Mouse (Mus musculus) small intestine, adult 2 months (tissue): Measurements from ENCODE around the gene Smad1. TPM values are rescaled to one million over a fixed set of nuclear protein-coding genes. Genes with fewer than 3 reads are reported as not detected.
A peak's percentile ranks its signal among the peaks of the same experiment; 100 is the strongest.

Source experiments
- H3K27ac ChIP-seq: fragments of 200-500 bp; 2 replicates; pipeline ENCODE4 v1.5.1; 2012; ENCODE audit warnings: low read depth, low read length, control low read depth, inconsistent platforms; ENCODE audit not compliant: insufficient read depth
- H3K27me3 ChIP-seq: fragments of 200-500 bp; 2 replicates; pipeline ENCODE4 v1.6.1; 2012; ENCODE audit warnings: mild to moderate bottlenecking, moderate library complexity, low read length, inconsistent platforms; ENCODE audit not compliant: control insufficient read depth, insufficient read depth
- H3K36me3 ChIP-seq: fragments of 200-500 bp; 2 replicates; pipeline ENCODE4 v1.6.1; 2012; ENCODE audit warnings: mild to moderate bottlenecking, low read length, control low read depth, inconsistent platforms; ENCODE audit not compliant: control insufficient read depth, insufficient read depth
- H3K4me1 ChIP-seq: fragments of 200-500 bp; 2 replicates; pipeline ENCODE4 v1.6.1; 2012; ENCODE audit warnings: low read length, inconsistent platforms, mixed read lengths; ENCODE audit not compliant: control insufficient read depth, insufficient read depth, insufficient read length
- H3K4me3 ChIP-seq: fragments of 200-500 bp; 2 replicates; pipeline ENCODE4 v1.5.1; 2012; ENCODE audit warnings: low read depth, mild to moderate bottlenecking, control low read depth, inconsistent platforms, low read length, moderate library complexity
- CTCF ChIP-seq: fragments of 200-500 bp; IDR thresholded peaks from 2 replicates; pipeline ENCODE4 v1.5.1; 2012; ENCODE audit warnings: low read depth, mild to moderate bottlenecking, control low read depth, inconsistent platforms, low read length, moderate library complexity, mixed read lengths; ENCODE audit not compliant: insufficient replicate concordance, insufficient read length; ENCODE audit errors: extremely low read depth
- POLR2A ChIP-seq: fragments of 200-500 bp; IDR thresholded peaks from 2 replicates; pipeline ENCODE4 v1.6.1; 2012; ENCODE audit warnings: low read depth, mild to moderate bottlenecking, control low read depth, inconsistent platforms, low read length, moderate library complexity
- WGBS: fragments of 180-500 bp; shearing (Covaris S2); methylation state at CpG from one replicate; pipeline ENCODE4 v1.1.7; 2018; 5-methylcytosine and 5-hydroxymethylcytosine counted together
- polyA plus RNA-seq: library from polyadenylated mRNA; depleted of rRNA; stranded (reverse); fragments of >200 nt; gene quantifications from 2 replicates; pipeline ENCODE4 v1.2.3, GENCODE M21; 2012

The Smad1 gene
- polyA plus RNA-seq, 1 experiment: 54.1 TPM

- H3K4me1 ChIP-seq: peaks cover 34% of the 10 kb centered on the region
- H3K27me3 ChIP-seq: no peaks in the 10 kb centered on the region
- H3K36me3 ChIP-seq: peaks cover 6% of the 10 kb centered on the region; the same call in 1 of the 2 replicates
- peak overlapping the region; percentile 72; the same call in 1 of the 2 replicates for H3K27ac ChIP-seq
- H3K4me3 ChIP-seq: no peak overlapping the region
- TF ChIP-seq POLR2A (no peak), CTCF (no peak)
- WGBS: 41% methylated on average over 6 of the region's 6 CpGs
Observed at GRCm38 (mm10) chr8:79373563-79373962, 25.8 kb downstream of the Smad1 start.

GRCm38 (mm10) chr8:79372960-79373359 lies 26.4 kb downstream of the Smad1 start:
- peak overlapping the region; percentile 89 for H3K27ac ChIP-seq
- WGBS: 19% methylated on average over 8 of the region's 8 CpGs
- no peak for TF ChIP-seq POLR2A
- no peak for TF ChIP-seq CTCF
- H3K36me3 ChIP-seq: peaks cover 6% of the 10 kb centered on the region; the same call in 1 of the 2 replicates
- no peaks in the 10 kb centered on the region for H3K27me3 ChIP-seq
- H3K4me3 ChIP-seq: peak overlapping the region; percentile 38
- peaks cover 34% of the 10 kb centered on the region for H3K4me1 ChIP-seq

GRCm38 (mm10) chr8:79372521-79372920 lies 26.8 kb downstream of the Smad1 start:
- H3K36me3 ChIP-seq: peaks cover 6% of the 10 kb centered on the region; the same call in 1 of the 2 replicates
- H3K4me1 ChIP-seq: peaks cover 34% of the 10 kb centered on the region
- H3K27ac ChIP-seq: peak overlapping the region; percentile 98
- H3K27me3 ChIP-seq: no peaks in the 10 kb centered on the region
- peak overlapping the region; percentile 18; the same call in 1 of the 2 replicates for H3K4me3 ChIP-seq
- WGBS: 20% methylated on average over 9 of the region's 9 CpGs
- TF ChIP-seq POLR2A (peak; percentile 54; the same call in 1 of the 2 replicates), CTCF (no peak)

- TF ChIP-seq POLR2A: no peak
- TF ChIP-seq CTCF: peak; percentile 7; the same call in 1 of the 2 replicates
- peaks cover 6% of the 10 kb centered on the region; the same call in 1 of the 2 replicates for H3K36me3 ChIP-seq
- peaks cover 39% of the 10 kb centered on the region for H3K4me1 ChIP-seq
- WGBS: 22% methylated on average over 9 of the region's 9 CpGs
- H3K27me3 ChIP-seq: no peaks in the 10 kb centered on the region
- peak overlapping the region; percentile 98 for H3K27ac ChIP-seq
- H3K4me3 ChIP-seq: peak overlapping the region; percentile 66
Observed at GRCm38 (mm10) chr8:79372084-79372483, 27.2 kb downstream of the Smad1 start.

- peak overlapping the region; percentile 66 for H3K4me3 ChIP-seq
- H3K27ac ChIP-seq: peak overlapping the region; percentile 98
- TF ChIP-seq POLR2A: no peak
- TF ChIP-seq CTCF: no peak
- WGBS: 21% methylated on average over 12 of the region's 12 CpGs
- peaks cover 6% of the 10 kb centered on the region; the same call in 1 of the 2 replicates for H3K36me3 ChIP-seq
- H3K4me1 ChIP-seq: peaks cover 41% of the 10 kb centered on the region
- no peaks in the 10 kb centered on the region for H3K27me3 ChIP-seq
Observed at GRCm38 (mm10) chr8:79370646-79371290, 28.6 kb downstream of the Smad1 start.

GRCm38 (mm10) chr8:79369163-79369562 lies 30.2 kb downstream of the Smad1 start:
- H3K27me3 ChIP-seq: no peaks in the 10 kb centered on the region
- peaks cover 9% of the 10 kb centered on the region for H3K36me3 ChIP-seq
- 24% methylated on average over 6 of the region's 6 CpGs for WGBS
- TF ChIP-seq CTCF (no peak), POLR2A (no peak)
- H3K4me1 ChIP-seq: peaks cover 30% of the 10 kb centered on the region
- peak overlapping the region; percentile 96 for H3K27ac ChIP-seq
- H3K4me3 ChIP-seq: peak overlapping the region; percentile 52

GRCm38 (mm10) chr8:79367959-79368358 lies 31.4 kb downstream of the Smad1 start:
- Histone ChIP-seq H3K27me3 (no peaks in the 10 kb centered on the region), H3K36me3 (peaks cover 11% of the 10 kb centered on the region), H3K4me1 (peaks cover 28% of the 10 kb centered on the region), H3K4me3 (no peak overlapping the region), H3K27ac (peak overlapping the region; percentile 96)
- WGBS: 28% methylated on average over 4 of the region's 4 CpGs
- TF ChIP-seq POLR2A: no peak
- TF ChIP-seq CTCF: no peak
